ENCODE assay signal across 8 mouse cellular contexts in the genomic region with DNA sequence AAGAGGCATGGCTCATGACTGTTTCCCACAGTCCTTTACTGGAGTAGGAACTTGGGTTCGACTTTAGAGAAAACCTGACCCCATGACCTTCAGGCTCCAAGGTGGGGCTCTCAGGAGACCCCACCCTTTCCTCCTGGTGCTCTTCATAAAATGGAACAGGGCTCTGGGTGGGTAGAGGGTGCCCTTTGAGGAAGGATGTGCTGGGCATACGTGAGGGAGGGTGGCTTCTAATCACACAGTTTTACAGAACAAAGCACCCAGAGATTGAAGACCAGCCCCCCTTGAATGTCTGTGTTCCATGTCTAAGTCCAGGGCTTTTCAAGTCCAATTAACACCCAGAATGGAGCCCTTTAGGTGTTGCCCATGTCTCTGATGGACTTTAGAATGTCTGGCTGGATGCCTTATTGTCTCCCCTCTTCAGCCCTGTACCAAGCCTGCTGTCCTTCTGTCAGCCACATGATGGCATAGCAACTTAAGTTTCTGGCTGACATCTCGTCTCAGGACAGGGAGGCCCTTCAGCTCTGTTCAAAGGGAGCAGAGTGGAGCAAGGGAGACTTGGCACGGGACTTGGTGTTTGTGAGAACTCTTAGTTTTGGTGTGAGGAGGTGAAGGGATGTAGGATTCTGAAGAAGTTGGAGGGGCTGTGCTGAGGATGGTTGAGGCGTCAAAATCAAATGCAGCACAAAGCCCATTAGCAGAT.
A peak's percentile ranks its signal among the peaks of the same experiment; 100 is the strongest.
DNase-seq lines count a peak whose midpoint lies in the region; ATAC-seq and TF ChIP-seq lines count a peak whose summit lies in the region.

No protein-coding gene starts in this region.

- peak; percentile 63 for TF ChIP-seq CTCF in Patski (IDR thresholded peaks at IDR 0.05)
- TF ChIP-seq CTCF in brain, embryonic 14.5 days (IDR thresholded peaks at IDR 0.05; ENCODE audit: borderline replicate concordance, extremely low read depth, insufficient read depth, insufficient read length) = peak; percentile 88
- TF ChIP-seq CTCF in stomach, postnatal 0 days (IDR thresholded peaks at IDR 0.05; ENCODE audit: low read depth) = peak; percentile 88

- peak; percentile 62 for ATAC-seq in Patski
- ATAC-seq in forebrain, embryonic 13.5 days = peak; percentile 82
- ATAC-seq in hindbrain, embryonic 12.5 days (ENCODE audit: low FRiP score) = peak; percentile 69; the same call in 1 of the 2 replicates
- ATAC-seq in stomach, postnatal 0 days (ENCODE audit: low FRiP score, low TSS enrichment) = no peak
- ATAC-seq in inflammation-experienced regulatory T-cells, adult 6 months = no peak

- H3K9ac ChIP-seq in forebrain, embryonic 13.5 days = no peak overlapping the region
- H3K9ac ChIP-seq in hindbrain, embryonic 12.5 days = no peak overlapping the region
- H3K9ac ChIP-seq in stomach, postnatal 0 days (ENCODE audit: low read length) = no peak overlapping the region

- no peaks in the 10 kb centered on the region for H3K36me3 ChIP-seq in forebrain, embryonic 13.5 days (ENCODE audit: poor library complexity, severe bottlenecking)
- H3K36me3 ChIP-seq in hindbrain, embryonic 12.5 days = no peaks in the 10 kb centered on the region
- no peaks in the 10 kb centered on the region for H3K36me3 ChIP-seq in midbrain, embryonic 10.5 days
- H3K36me3 ChIP-seq in stomach, postnatal 0 days (ENCODE audit: control insufficient read depth, insufficient read depth, low read length) = no peaks in the 10 kb centered on the region

- no peak overlapping the region for H3K4me2 ChIP-seq in forebrain, embryonic 13.5 days
- H3K4me2 ChIP-seq in hindbrain, embryonic 12.5 days (replicated peaks) = no peak overlapping the region
- H3K4me2 ChIP-seq in stomach, postnatal 0 days (replicated peaks; ENCODE audit: low read depth) = no peak overlapping the region

- H3K27me3 ChIP-seq in Patski = peaks cover 25% of the 10 kb centered on the region
- H3K27me3 ChIP-seq in forebrain, embryonic 13.5 days = peaks cover 6% of the 10 kb centered on the region; the same call in 1 of the 2 replicates
- H3K27me3 ChIP-seq in hindbrain, embryonic 12.5 days = 0 out of 2 replicates have a peak, but pooled peaks cover 10% of the 10 kb centered on the region
- H3K27me3 ChIP-seq in midbrain, embryonic 10.5 days (ENCODE audit: low read depth, poor library complexity, severe bottlenecking) = peaks cover 12% of the 10 kb centered on the region
- no peaks in the 10 kb centered on the region for H3K27me3 ChIP-seq in stomach, postnatal 0 days (ENCODE audit: control insufficient read depth, insufficient read depth, low read length)

- POLR2A ChIA-PET in Patski (lab: Charles Lee) = no interaction called here

- no peak for TF ChIP-seq POLR2A in brain, embryonic 14.5 days (IDR thresholded peaks at IDR 0.05; ENCODE audit: borderline replicate concordance, extremely low read depth, insufficient read depth, insufficient read length, poor library complexity, severe bottlenecking)

- H3K4me1 ChIP-seq in forebrain, embryonic 13.5 days = no peaks in the 10 kb centered on the region
- no peaks in the 10 kb centered on the region for H3K4me1 ChIP-seq in hindbrain, embryonic 12.5 days
- 0 out of 2 replicates have a peak, but pooled peaks cover 3% of the 10 kb centered on the region for H3K4me1 ChIP-seq in midbrain, embryonic 10.5 days
- H3K4me1 ChIP-seq in stomach, postnatal 0 days (replicated peaks; ENCODE audit: control insufficient read depth, insufficient read depth) = no peaks in the 10 kb centered on the region

- DNase-seq in Patski (ENCODE audit: low read depth, low spot score) = no peak
- DNase-seq in brain, embryonic 14.5 days (ENCODE audit: low read depth) = peak; percentile 88
- peak; percentile 68 to 75 for DNase-seq in layer of hippocampus, postnatal 14 days (ENCODE audit: low spot score in 2 of 2)
- peak; percentile 51 for DNase-seq in midbrain, embryonic 10.5 days (ENCODE audit: low spot score)
- peak; percentile 36 for DNase-seq in stomach, postnatal 0 days (ENCODE audit: low spot score)

- no peak overlapping the region for H3K4me3 ChIP-seq in forebrain, embryonic 13.5 days
- H3K4me3 ChIP-seq in hindbrain, embryonic 12.5 days = no peak overlapping the region
- no peak overlapping the region for H3K4me3 ChIP-seq in midbrain, embryonic 10.5 days
- H3K4me3 ChIP-seq in stomach, postnatal 0 days (ENCODE audit: low read depth, low read length) = no peak overlapping the region

- no peak for TF ChIP-seq EP300 in stomach, postnatal 0 days (optimal IDR thresholded peaks at IDR 0.05)

- in situ Hi-C loops in Patski (cut with MboI; ENCODE audit: low pct_unique_long_range_greater_than_20kb) = loop anchor here (10.0 to 25.0 kb wide), 3 partner anchors 678 to 1346 kb away; no protein-coding TSS in a partner anchor

- CTCF ChIA-PET in Patski (lab: Charles Lee) = interaction anchor here (1.0 kb wide), 1 partner anchor 146 kb away, joined by 3 read pairs; no protein-coding TSS in a partner anchor

- no peak overlapping the region for H3K27ac ChIP-seq in forebrain, embryonic 13.5 days
- H3K27ac ChIP-seq in hindbrain, embryonic 12.5 days = no peak overlapping the region
- no peak overlapping the region for H3K27ac ChIP-seq in midbrain, embryonic 10.5 days (replicated peaks)
- H3K27ac ChIP-seq in stomach, postnatal 0 days (replicated peaks) = no peak overlapping the region

- 47% methylated on average over 5 of the region's 5 CpGs for WGBS in forebrain, embryonic 13.5 days
- 53% methylated on average over 5 of the region's 5 CpGs for WGBS in hindbrain, embryonic 12.5 days
- 57% methylated on average over 5 of the region's 5 CpGs for WGBS in midbrain, embryonic 10.5 days
- WGBS in stomach, postnatal 0 days = 36% methylated on average over 5 of the region's 5 CpGs

- no peaks in the 10 kb centered on the region for H3K9me3 ChIP-seq in forebrain, embryonic 13.5 days (replicated peaks)
- H3K9me3 ChIP-seq in hindbrain, embryonic 12.5 days (replicated peaks) = no peaks in the 10 kb centered on the region
- H3K9me3 ChIP-seq in midbrain, embryonic 10.5 days (replicated peaks) = no peaks in the 10 kb centered on the region
- no peaks in the 10 kb centered on the region for H3K9me3 ChIP-seq in stomach, postnatal 0 days (ENCODE audit: control insufficient read depth, low read length)

Comparison
In these comparisons a context has a peak if more than half of its experiments do, and no peak if none do; other contexts are left out.
1. ATAC-seq: peak in Patski (single experiment), forebrain, embryonic 13.5 days (single experiment) and hindbrain, embryonic 12.5 days (single experiment); none in stomach, postnatal 0 days (single experiment) and inflammation-experienced regulatory T-cells, adult 6 months (single experiment).
2. Peak in every context shown above with its lines, with median percentiles within 50 percentile points of each other: CTCF ChIP-seq.